Mouse (Mus musculus) heart, embryonic 12.5 days (tissue): ENCODE measurements around the gene Meltf. TPM values are rescaled to one million over a fixed set of nuclear protein-coding genes. Genes with fewer than 3 reads are reported as not detected.
A peak's percentile ranks its signal among the peaks of the same experiment; 100 is the strongest.
"Not testable (repeated sequence)": the region's sequence is repeated elsewhere in the genome, so short reads cannot be mapped to it uniquely, and the experiment has no call there.

Experiments used
- ATAC-seq: fragments of 200-750 bp; cut with Nextera tagmentation; 2 replicates; pipeline ENCODE4 v1.8.0; 2017; ENCODE audit warnings: moderate TSS enrichment, moderate library complexity; ENCODE audit not compliant: insufficient number of reproducible peaks, low FRiP score
- H3K27ac ChIP-seq: fragments of 300-500 bp; sonication (generic); 2 replicates; pipeline ENCODE4 v1.5.1; 2016; ENCODE audit warnings: mild to moderate bottlenecking, moderate library complexity; ENCODE audit not compliant: poor library complexity, severe bottlenecking
- H3K27me3 ChIP-seq: fragments of 300-500 bp; sonication (generic); replicated peaks from 2 replicates; pipeline ENCODE4 v1.6.1; 2016; ENCODE audit warnings: mild to moderate bottlenecking, moderate library complexity
- H3K36me3 ChIP-seq: fragments of 300-500 bp; sonication (generic); 2 replicates; pipeline ENCODE4 v1.6.1; 2016; ENCODE audit warnings: mild to moderate bottlenecking, moderate library complexity
- H3K4me1 ChIP-seq: fragments of 300-500 bp; sonication (generic); replicated peaks from 2 replicates; pipeline ENCODE4 v1.6.1; 2016; ENCODE audit warnings: mild to moderate bottlenecking
- H3K4me2 ChIP-seq: fragments of 300-500 bp; sonication (generic); 2 replicates; pipeline ENCODE4 v1.6.1; 2016; ENCODE audit warnings: mild to moderate bottlenecking, moderate library complexity
- H3K4me3 ChIP-seq: fragments of 300-500 bp; sonication (generic); 2 replicates; pipeline ENCODE4 v1.5.1; 2016; ENCODE audit warnings: mild to moderate bottlenecking
- H3K9ac ChIP-seq: fragments of 300-500 bp; sonication (generic); 2 replicates; pipeline ENCODE4 v1.6.1; 2016; ENCODE audit warnings: mild to moderate bottlenecking, moderate library complexity
- H3K9me3 ChIP-seq: fragments of 300-500 bp; sonication (generic); replicated peaks from 2 replicates; pipeline ENCODE4 v1.6.1; 2016; ENCODE audit warnings: mild to moderate bottlenecking, moderate library complexity
- WGBS: fragments of 180-500 bp; shearing (Covaris S2); methylation state at CpG from one replicate; pipeline ENCODE4 v1.1.7; 2016; 5-methylcytosine and 5-hydroxymethylcytosine counted together
- polyA plus RNA-seq: library from polyadenylated mRNA; unstranded; fragments of >200 nt; fragmentation: Nextera tagmentation; extraction: Ambion mirVana; gene quantifications from 2 replicates; pipeline ENCODE4 v1.2.1, GENCODE M21; 2016

Gene Meltf
- polyA plus RNA-seq, 1 experiment from 2014 or later = 0.15 TPM

DNA sequence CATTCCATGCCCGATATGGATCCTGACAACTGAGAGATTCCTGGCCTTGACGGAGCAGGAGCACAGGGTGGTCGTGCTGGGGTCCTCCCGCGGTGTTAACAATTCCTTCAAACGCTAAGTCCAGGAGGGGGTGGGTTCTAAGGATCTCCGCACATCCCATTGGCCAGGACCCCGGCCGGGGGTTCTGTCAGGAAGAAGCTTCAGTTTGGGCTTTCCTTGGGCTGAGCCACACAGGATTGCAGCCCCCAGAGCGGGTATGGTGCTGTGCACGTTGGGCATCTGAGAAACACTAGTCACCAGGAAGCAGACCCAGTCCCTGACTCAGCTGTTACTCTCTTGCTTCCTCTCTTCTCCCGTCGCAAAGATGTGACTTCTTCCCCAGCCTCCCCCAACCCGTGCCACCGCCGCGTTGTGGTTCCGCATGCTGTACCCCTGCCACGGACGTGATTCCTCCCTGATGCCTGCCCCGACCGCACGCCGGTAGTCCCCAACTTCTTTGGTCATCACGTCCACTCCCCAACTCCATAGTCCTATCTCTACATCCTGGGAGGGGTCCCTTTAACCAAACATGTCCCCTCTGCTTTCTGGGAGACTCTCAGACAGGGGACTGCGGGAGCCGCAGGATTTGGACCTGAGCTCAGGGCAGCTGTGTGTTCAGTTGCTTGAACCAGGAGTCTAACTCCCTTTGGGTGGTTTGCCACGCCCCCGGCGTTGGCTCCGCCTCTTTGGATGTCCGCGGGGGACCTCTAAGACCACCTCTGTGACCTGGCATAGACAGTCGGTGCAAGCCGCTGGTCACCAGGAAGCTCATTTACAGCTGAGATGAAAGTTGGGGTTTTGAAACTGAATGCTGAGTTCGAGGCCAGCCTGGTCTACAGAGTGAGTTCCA lies 56.7 kb downstream of the Meltf start:
- H3K9me3 ChIP-seq = no peaks in the 10 kb centered on the region; the same call in 1 of the 2 replicates
- peak overlapping the region; percentile 55 for H3K4me3 ChIP-seq
- no peaks in the 10 kb centered on the region for H3K36me3 ChIP-seq
- ATAC-seq = peak; percentile 10; the same call in 1 of the 2 replicates
- H3K27ac ChIP-seq = no peak overlapping the region
- WGBS = 5% methylated on average over 36 of the region's 36 CpGs
- H3K9ac ChIP-seq = peak overlapping the region; percentile 62; the same call in 1 of the 2 replicates
- peaks cover 28% of the 10 kb centered on the region for H3K4me1 ChIP-seq
- peak overlapping the region; percentile 91 for H3K4me2 ChIP-seq
- peaks cover 48% of the 10 kb centered on the region for H3K27me3 ChIP-seq

DNA sequence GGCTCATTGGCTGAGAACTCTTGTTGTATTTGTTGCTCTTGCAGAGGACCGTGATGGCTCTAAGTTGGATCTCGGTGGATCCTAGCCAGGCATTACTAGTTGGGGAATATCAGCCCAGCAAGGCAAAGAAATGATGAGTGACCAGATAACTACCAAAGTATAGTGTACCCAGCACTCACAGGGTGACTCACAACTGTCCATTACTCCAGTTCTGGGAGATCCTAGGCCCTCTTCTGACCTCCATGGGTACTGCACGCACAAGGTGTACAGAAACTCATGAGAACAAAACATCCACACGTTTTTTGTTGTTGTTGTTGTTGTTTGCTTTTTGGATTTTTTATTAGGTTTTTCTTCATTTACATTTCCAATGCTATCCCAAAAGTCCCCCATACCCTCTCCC lies 58.0 kb downstream of the Meltf start:
- Histone ChIP-seq H3K4me2 (no peak overlapping the region), H3K4me3 (no peak overlapping the region), H3K36me3 (no peaks in the 10 kb centered on the region), H3K4me1 (peaks cover 28% of the 10 kb centered on the region), H3K9me3 (no peaks in the 10 kb centered on the region; the same call in 1 of the 2 replicates), H3K27me3 (peaks cover 36% of the 10 kb centered on the region), H3K27ac (no peak overlapping the region), H3K9ac (no peak overlapping the region)
- 83% methylated on average over 4 of the region's 4 CpGs for WGBS
- ATAC-seq = no peak

DNA sequence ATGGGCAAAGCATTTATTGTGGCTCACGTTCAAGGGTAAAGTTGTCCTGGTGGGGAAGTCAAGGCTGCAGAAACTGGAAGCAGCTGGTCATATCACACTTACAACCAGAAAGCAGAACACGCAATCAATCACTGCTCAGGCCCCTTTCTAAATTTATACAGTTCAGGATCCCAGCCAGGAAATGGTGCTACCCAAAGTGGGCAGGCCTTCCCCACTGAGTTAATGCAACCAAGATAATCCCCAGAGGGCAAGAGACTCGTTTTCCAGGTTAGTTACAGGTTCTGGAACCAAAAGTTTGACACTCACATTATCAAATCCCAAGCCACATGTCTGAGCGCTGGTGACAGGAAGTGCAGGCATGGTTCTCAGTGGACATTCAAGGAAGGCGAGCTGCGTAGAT lies 60.2 kb downstream of the Meltf start:
- ATAC-seq = no peak
- H3K27ac ChIP-seq = no peak overlapping the region

DNA sequence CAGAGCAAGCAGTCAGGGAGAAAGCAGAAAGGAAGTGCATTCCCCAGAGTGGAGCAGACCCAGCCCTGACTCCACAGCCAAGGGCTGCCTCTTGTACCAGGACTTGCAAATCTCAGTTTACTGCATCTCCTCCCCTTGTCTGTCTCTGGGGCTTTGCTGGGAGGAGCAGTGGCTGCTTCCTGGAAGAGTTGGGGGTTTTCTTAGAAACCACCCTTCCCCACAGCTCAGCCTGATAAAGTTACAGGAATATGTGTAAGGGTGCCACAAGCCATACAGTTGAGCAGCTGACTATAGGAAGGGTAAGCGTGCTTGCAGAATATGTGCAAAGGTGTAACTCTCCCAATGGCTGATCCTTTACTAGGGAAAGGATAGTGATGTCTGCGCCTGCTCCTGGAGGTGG lies 62.0 kb downstream of the Meltf start:
- WGBS = 52% methylated on average over 2 of the region's 2 CpGs
- peaks cover 11% of the 10 kb centered on the region for H3K4me1 ChIP-seq
- H3K36me3 ChIP-seq = peaks cover 8% of the 10 kb centered on the region; the same call in 1 of the 2 replicates
- no peaks in the 10 kb centered on the region; the same call in 1 of the 2 replicates for H3K9me3 ChIP-seq
- peaks cover 13% of the 10 kb centered on the region for H3K27me3 ChIP-seq
- no peak overlapping the region for H3K9ac ChIP-seq
- H3K4me2 ChIP-seq = no peak overlapping the region
- no peak overlapping the region for H3K27ac ChIP-seq
- no peak overlapping the region for H3K4me3 ChIP-seq
- no peak for ATAC-seq

More for the DNA sequence above, 60.2 kb downstream of the Meltf start:
- Histone ChIP-seq H3K36me3 (no peaks in the 10 kb centered on the region), H3K27me3 (peaks cover 30% of the 10 kb centered on the region), H3K4me2 (no peak overlapping the region), H3K4me3 (no peak overlapping the region), H3K4me1 (peaks cover 20% of the 10 kb centered on the region), H3K9me3 (no peaks in the 10 kb centered on the region; the same call in 1 of the 2 replicates), H3K9ac (no peak overlapping the region)
- whole genome bisulfite sequencing = 66% methylated on average over 6 of the region's 6 CpGs

DNA sequence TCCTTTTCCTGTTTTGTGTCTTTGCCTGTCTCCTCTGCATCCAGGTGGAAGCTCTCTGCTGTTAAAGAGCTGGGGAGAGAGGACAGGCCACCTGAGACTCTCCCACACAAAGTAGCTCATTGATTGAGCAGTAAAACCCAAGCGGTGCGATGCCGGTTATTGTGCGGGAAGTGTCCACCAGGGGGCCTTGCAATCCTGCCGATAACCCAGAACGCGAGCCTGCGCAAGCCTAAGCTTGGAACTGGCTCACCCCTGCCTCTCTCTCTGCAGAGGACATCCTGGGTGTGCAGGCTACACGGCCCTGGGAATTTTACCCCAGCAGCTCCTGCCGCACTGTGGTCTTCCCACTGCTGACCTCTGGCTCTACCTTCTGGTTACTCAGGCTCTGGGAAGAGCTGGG lies 65.4 kb downstream of the Meltf start:
- H3K4me2 ChIP-seq = peak overlapping the region; percentile 6; the same call in 1 of the 2 replicates
- H3K36me3 ChIP-seq = peaks cover 12% of the 10 kb centered on the region; the same call in 1 of the 2 replicates
- H3K4me3 ChIP-seq = no peak overlapping the region
- no peaks in the 10 kb centered on the region for H3K27me3 ChIP-seq
- 0 out of 2 replicates have a peak overlapping the region, but pooled peaks have one; percentile 43 for H3K9ac ChIP-seq
- H3K4me1 ChIP-seq = peaks cover 28% of the 10 kb centered on the region
- no peaks in the 10 kb centered on the region for H3K9me3 ChIP-seq
- no peak overlapping the region for H3K27ac ChIP-seq
- no peak for ATAC-seq
- WGBS = 5% methylated on average over 10 of the region's 10 CpGs

DNA sequence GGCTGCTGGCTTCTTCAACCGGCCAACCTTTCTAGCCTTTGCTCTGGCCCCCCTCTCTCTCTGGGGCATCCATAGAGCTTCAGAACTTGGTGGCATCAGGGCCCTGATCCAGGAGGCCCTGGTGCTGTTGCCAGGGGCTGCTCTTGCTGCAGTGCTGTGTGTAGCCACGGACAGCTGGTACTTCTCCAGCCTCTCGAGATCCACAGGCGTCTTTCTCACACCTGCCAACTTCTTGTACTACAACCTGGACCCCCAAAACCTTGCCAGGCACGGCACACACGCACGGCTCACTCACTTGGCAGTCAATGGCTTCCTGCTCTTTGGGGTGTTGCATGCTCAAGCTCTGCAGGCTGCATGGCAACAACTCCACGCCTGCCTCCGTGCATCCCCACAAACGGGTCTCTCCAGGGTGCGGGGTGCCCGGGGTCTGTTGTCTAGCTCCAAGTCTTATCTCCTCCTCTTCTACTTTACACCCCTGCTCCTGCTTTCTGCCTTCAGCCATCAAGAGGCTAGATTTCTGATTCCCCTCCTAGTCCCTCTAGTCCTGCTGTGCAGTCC lies 66.2 kb downstream of the Meltf start:
- Histone ChIP-seq H3K36me3 (peaks cover 12% of the 10 kb centered on the region; the same call in 1 of the 2 replicates), H3K27me3 (no peaks in the 10 kb centered on the region), H3K27ac (no peak overlapping the region), H3K9me3 (no peaks in the 10 kb centered on the region), H3K9ac (no peak overlapping the region), H3K4me2 (no peak overlapping the region), H3K4me3 (no peak overlapping the region), H3K4me1 (peaks cover 35% of the 10 kb centered on the region)
- 81% methylated on average over 12 of the region's 12 CpGs for WGBS
- ATAC-seq = no peak

DNA sequence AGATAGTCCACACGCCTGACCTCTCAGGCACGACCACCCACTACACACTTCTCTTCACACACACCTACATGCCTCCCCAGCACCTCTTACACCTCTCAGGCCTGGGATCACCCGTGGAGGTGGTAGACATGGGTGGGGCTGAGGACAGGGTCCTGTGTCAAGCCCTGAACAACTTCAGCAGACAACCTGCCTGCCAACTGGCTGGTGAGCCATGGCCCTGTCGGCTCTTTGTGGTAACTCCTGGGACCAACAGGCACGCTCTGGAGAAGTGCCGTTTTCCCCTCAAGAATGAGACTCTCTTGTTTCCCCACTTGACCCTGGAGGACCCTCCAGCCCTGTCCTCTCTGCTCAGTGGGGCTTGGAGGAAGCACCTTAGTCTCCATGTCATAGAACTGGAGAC lies 66.8 kb downstream of the Meltf start:
- ATAC-seq = no peak
- Histone ChIP-seq H3K9ac (no peak overlapping the region), H3K9me3 (no peaks in the 10 kb centered on the region), H3K4me1 (peaks cover 35% of the 10 kb centered on the region), H3K36me3 (peaks cover 16% of the 10 kb centered on the region), H3K27me3 (no peaks in the 10 kb centered on the region), H3K27ac (no peak overlapping the region), H3K4me3 (no peak overlapping the region), H3K4me2 (no peak overlapping the region)
- WGBS = 82% methylated on average over 6 of the region's 6 CpGs

DNA sequence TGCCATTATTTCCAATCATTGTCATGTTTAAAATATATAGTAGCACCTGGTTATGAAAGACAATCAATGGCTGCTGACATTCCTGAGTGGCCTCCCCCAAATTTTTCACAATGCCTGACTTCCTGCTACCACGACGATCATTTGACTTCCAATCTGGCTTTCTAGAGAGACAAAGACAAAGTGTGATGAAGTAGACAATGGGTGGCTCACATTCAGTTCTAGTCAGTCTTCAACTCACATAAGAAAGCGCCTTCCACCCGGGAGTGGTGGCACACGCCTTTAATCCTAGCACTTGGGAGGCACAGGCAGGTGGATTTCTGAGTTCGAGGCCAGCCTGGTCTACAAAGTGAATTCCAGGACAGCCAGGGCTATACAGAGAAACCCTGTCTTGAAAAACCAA lies 67.4 kb downstream of the Meltf start:
- H3K9ac ChIP-seq, ATAC-seq, H3K4me2 ChIP-seq, H3K9me3 ChIP-seq, H3K27ac ChIP-seq, H3K27me3 ChIP-seq: not testable (repeated sequence)
- peak overlapping the region; percentile 84; the same call in 1 of the 2 replicates for H3K4me3 ChIP-seq
- peaks cover 35% of the 10 kb centered on the region for H3K4me1 ChIP-seq
- WGBS = 85% methylated on average over 6 of the region's 6 CpGs
- peaks cover 22% of the 10 kb centered on the region for H3K36me3 ChIP-seq

DNA sequence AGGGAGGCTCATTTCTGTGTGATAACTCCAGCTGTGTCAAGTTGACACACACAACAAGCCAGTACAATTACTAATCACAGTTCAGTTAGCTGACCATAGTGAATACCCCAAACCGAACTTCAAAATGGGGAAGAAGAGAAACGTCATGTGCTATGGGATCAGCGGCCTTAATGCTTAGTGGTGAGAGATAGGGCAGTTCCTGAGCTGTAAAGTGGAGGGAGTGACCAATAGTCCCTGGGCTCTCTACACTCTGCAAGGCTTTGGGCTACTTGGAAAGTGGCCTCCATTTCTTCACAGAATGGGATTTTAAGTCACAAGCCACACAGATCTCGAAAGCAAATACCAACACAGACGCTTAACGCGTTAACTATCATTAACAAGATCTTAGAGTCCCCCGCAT lies 68.7 kb downstream of the Meltf start:
- peaks cover 36% of the 10 kb centered on the region for H3K36me3 ChIP-seq
- peak overlapping the region; percentile 84 for H3K4me3 ChIP-seq
- H3K9ac ChIP-seq = peak overlapping the region; percentile 94
- peaks cover 35% of the 10 kb centered on the region for H3K4me1 ChIP-seq
- H3K27me3 ChIP-seq = no peaks in the 10 kb centered on the region
- H3K9me3 ChIP-seq = no peaks in the 10 kb centered on the region
- WGBS = 23% methylated on average over 8 of the region's 8 CpGs
- ATAC-seq = no peak
- peak overlapping the region; percentile 93 for H3K4me2 ChIP-seq
- peak overlapping the region; percentile 96; the same call in 1 of the 2 replicates for H3K27ac ChIP-seq

DNA sequence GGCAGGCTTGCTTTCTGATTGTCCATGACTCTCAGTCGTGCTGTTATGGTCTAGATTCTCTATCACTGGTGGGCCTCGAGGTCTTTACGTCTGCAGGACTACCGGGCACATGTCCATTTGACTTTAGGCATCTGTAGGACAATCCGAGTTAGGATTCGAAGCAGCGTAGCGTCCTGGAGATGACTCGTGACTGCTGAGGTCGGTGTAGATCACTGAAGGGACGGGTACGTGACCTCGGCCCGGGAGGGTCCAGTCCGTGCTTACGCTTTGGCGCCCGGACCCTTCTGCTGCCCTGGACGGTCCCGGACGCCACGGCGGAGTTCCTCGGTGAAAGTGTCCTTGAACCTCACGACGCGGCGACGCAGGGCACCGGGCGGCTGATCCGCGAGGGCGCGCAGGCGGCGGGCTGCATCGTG lies 69.3 kb downstream of the Meltf start:
- Histone ChIP-seq H3K9me3 (no peaks in the 10 kb centered on the region), H3K4me2 (peak overlapping the region; percentile 93), H3K36me3 (peaks cover 39% of the 10 kb centered on the region), H3K4me1 (peaks cover 35% of the 10 kb centered on the region), H3K27ac (peak overlapping the region; percentile 96), H3K9ac (peak overlapping the region; percentile 94), H3K4me3 (peak overlapping the region; percentile 84), H3K27me3 (no peaks in the 10 kb centered on the region)
- WGBS = under 1% methylated on average over 38 of the region's 38 CpGs
- peak; percentile 54; the same call in 1 of the 2 replicates for ATAC-seq

DNA sequence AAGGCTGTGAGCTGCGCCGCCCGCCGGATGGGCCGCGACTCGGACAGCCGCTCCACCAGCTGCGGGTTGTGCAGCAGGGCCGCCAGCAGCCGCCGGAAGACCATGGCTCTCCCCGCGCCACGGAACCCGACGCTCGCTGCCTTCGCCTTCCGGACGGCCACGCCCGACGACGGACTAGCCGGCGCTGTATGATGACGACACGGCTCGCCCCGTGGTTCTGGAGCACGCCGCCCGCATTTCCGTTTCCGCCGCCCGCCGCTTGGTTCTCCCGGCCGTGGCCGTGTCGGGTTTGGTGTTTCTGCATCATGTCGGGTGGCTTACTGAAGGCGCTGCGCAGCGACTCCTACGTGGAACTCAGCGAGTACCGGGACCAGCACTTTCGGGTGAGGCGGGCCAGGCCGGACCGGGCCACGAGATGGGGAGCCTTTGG lies 69.8 kb downstream of the Meltf start, which contains the start of the genes 0610012G03Rik and Ncbp2:
0610012G03Rik (minus strand) TSS at position 150 of the 430 bp plus-strand sequence.
Ncbp2 (plus strand) TSS at position 169 of the 430 bp plus-strand sequence.
- Histone ChIP-seq H3K27ac (peak within 1 kb of the TSS; percentile 96), H3K4me1 (peaks cover 35% of the 10 kb centered on the region), H3K36me3 (peaks cover 39% of the 10 kb centered on the region), H3K4me3 (peak within 1 kb of the TSS; percentile 84), H3K9ac (peak within 1 kb of the TSS; percentile 94), H3K27me3 (no peaks in the 10 kb centered on the region), H3K4me2 (peak within 1 kb of the TSS; percentile 93), H3K9me3 (no peaks in the 10 kb centered on the region)
- under 1% methylated on average over 55 of the region's 55 CpGs for WGBS
- peak; percentile 88 for ATAC-seq
